Mouse (Mus musculus) spleen, embryonic (tissue): ENCODE results near the gene Adgrb3.
"Not testable (repeated sequence)": the region's sequence is repeated elsewhere in the genome, so short reads cannot be mapped to it uniquely, and the experiment has no call there.

Source experiments
- CTCF ChIA-PET: fragments of 350-600 bp; sonication (Branson Sonifier 250); formaldehyde crosslinking; loops from one replicate; lab custom pipeline; 2022; lab: Charles Lee

Adgrb3 gene

DNA sequence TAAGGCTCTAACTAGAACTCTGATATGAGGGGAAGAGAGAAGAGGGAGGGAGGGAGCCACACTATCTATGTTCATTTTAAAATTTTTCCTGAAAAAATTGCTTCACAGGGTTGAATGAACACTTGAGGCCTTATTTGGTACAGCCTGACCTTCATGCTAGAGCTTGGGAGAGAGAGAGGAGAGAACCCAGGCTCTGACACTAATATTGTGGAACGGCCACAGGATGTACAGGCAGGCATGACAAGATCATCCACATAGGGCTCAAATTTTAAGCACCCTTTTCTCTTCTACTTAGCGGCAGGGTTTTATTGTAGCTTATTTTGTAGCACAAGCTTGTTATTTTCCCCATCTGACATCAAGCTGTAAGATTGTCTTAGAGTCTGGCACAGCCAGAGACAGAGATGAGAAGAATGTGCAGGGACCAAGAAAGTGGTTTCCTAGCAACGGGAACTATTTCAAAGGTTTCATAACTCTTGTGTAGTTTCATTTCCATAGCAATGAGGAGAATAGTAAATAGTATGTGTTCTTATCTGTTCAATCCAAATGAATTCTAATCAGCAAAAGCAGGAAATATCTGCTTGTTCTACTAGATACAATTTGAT, 721.9 kb downstream of the Adgrb3 start:
- CTCF ChIA-PET = no interaction called here

- CTCF ChIA-PET = no interaction called here
These were observed 722.8 kb downstream of the Adgrb3 start for GRCm38 (mm10) chr1:25106679-25107078.

DNA sequence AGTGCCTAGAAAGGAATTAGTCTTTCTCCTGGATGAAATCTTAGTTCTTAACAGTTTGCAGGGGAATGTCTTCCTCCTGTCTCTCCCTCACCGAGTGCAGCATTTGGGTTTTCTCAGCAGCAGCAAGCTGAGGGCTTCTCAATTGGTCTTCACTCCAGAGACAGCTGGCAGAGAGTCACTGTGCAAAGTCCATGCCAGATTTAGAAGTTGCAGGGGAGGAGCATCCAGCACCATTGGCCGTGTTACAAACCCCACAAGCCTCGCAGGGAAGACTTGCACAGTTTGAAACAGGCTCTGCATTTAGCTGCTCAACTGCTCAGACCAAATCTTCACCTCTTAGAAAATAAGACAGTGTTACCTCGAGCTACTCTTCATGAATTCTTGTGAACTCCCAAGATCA, 724.1 kb downstream of the Adgrb3 start:
- CTCF ChIA-PET = no interaction called here

DNA sequence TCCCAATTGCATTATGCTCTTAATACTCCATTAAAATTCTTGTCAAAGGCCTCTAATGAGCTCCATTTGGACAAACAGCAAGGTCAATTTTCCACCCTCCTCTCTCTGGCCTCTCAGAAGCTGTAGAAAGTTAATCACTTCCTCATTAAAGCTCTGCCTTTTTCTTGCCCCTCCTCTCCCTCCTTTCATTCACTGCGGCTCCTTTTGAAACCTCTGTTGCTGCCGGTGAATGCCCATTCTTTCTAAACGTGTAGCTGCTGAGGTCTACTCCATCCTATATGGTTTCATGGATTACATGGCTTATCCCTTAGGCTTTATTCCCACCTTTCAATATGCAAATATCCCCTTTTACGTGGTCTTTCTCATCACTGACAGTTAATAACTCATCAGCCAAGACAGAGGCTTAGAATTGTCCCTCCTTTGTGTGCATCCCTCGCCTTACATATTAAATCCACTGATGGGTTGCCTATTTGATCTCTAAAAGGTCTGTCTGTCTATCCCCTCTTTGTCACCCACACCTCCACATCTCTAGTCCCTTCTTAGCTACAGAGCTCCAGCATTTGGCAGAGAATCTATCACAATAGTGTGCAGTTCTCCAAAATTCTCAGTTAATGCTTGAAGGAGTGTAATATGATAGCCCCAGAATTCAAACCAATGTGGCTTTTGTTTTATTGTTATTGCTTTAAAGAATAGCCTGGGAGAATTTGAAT, 741.3 kb downstream of the Adgrb3 start:
- CTCF ChIA-PET = no interaction called here

- CTCF ChIA-PET = no interaction called here
These were observed 743.7 kb downstream of the Adgrb3 start for GRCm38 (mm10) chr1:25085616-25086372.

DNA sequence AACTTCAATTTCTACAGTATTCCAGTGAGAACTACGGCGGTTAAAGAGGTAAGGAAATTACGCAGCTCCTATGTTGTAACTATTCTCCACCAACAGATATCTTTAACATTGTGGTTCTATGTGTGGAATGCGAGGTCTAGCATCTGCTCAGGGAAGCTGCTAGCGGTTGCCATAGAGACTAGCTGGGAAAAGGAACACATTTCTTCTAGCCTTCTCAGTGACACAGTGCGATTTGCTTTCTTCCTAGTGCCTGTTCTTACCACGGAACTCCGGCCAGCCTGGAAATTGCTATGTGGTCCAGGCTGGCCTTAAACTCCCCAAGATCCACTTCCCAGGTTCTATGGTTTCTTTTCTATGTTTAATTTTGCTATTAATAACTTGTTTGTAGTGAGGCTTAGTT, 747.1 kb downstream of the Adgrb3 start:
- CTCF ChIA-PET = no interaction called here

- CTCF ChIA-PET = no interaction called here
These were observed 748.1 kb downstream of the Adgrb3 start for GRCm38 (mm10) chr1:25081265-25081849.

DNA sequence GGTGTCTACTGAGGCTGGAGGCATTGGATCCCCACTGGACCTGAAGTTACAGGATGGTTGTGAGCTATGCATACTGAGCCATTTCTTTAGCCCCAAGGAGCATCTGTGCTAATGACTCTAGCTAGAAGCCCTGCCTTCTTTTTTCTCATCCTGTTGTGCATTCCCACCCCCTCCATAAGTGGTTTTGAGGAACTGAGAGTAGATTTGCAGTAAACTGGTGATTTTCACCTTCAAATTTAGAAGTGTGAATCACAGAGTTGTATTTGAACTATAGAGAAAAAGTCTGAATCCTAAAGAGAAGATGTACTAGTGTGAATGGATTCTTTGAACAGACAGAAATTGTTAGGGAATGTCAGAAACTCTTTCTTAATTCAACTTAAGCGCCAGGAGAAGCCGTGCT, 750.1 kb downstream of the Adgrb3 start:
- CTCF ChIA-PET = no interaction called here

GRCm38 (mm10) chr1:25075952-25076351, 753.6 kb downstream of the Adgrb3 start:
- CTCF ChIA-PET = no interaction called here

DNA sequence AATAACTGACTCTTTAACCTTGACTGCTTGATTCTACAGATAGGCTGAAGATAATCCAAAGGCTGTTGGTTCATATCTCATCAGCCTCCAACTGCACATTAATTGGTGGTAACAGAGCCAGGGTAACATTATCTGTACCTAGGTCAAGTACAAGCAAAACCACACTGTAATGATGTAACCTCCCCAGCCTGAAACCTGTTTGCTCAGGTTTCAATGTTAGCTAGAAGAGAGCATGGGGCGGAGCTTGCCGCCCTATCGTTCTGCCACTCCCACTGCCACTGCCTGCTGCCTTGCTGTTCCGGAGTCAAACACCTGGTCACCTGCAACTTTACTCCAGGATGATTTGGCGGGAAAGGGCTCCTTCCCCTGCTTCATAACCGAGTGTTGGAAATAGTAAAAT, 765.5 kb downstream of the Adgrb3 start:
- CTCF ChIA-PET = no interaction called here

- CTCF ChIA-PET = no interaction called here
These were observed 768.6 kb downstream of the Adgrb3 start for GRCm38 (mm10) chr1:25060935-25061334.

DNA sequence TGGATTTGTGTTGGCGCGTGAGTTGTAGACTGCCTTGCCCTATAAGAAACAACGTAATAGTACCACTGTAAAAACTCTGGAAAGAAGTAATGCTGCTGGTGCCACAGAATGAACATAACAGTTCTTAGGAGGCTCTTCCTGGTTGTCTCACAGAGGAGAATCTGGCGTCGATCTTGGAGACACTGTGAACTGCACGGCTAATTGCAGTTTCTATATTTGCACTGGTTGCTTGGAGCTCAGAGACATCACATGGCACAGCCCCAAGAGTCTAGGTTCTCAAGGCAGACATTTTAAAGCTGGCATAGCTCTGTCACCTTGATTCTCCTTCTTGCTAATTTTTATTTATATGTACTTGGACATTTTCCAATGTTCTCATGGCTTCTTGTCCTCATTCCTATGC, 769.3 kb downstream of the Adgrb3 start:
- CTCF ChIA-PET = no interaction called here

DNA sequence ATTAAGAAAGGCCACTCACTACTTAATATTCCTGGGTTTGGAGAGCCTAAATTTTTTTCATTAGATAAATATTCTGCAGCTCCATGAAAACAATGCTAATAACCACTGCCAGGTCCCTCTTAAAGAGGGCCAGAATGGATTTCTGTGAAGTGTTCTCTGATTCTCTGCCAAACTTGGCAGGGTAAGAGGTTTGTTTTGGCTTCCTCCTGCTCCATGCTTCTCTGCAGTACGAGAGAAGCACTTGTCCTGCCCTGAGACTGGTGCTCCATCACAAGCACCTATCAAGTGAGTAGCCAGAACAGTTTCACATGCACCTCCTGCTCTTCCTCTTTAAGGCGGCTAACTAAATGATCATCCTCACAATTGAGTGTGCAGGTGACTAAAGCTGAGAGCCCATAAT, 771.9 kb downstream of the Adgrb3 start:
- CTCF ChIA-PET = no interaction called here

DNA sequence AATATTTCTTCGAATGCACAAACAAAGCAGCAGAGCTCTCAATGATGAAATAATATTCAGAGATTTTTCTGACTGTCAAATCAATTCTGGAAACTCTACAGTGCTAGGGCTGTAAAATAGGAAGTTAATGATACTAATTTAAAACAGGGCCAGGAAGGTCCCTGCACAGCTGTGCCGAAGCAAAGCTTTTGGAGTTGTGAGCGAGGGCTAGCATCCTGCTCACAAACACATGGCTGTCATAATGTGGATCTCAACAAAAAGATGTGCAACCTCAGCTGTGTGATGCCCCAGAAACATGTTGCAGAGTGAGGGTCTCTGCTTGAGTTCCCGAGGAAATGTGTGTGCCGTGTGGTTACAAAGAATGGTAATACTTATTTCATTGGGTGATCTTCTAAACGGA, 772.3 kb downstream of the Adgrb3 start:
- CTCF ChIA-PET = no interaction called here

- CTCF ChIA-PET = no interaction called here
These were observed 787.4 kb downstream of the Adgrb3 start for GRCm38 (mm10) chr1:25042091-25042490.

DNA sequence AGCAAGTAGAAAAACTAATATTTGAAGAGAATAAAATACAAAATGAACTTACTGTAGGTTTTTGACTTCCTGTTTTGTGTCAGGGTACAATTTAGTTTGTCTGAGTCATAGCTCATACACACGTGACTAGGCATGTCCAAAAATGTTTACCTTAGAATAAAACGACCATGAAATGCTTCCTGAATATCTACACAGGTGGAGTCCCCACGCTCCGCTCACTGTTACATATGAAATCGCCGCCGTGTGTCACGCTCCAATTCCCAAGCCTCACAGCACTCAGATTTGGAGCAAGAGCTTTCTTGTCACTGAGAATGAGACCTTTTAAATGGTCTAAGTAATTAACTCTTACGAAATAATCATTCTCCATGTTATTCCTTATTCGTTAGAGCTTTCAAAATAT, 795.3 kb downstream of the Adgrb3 start:
- CTCF ChIA-PET = no interaction called here

DNA sequence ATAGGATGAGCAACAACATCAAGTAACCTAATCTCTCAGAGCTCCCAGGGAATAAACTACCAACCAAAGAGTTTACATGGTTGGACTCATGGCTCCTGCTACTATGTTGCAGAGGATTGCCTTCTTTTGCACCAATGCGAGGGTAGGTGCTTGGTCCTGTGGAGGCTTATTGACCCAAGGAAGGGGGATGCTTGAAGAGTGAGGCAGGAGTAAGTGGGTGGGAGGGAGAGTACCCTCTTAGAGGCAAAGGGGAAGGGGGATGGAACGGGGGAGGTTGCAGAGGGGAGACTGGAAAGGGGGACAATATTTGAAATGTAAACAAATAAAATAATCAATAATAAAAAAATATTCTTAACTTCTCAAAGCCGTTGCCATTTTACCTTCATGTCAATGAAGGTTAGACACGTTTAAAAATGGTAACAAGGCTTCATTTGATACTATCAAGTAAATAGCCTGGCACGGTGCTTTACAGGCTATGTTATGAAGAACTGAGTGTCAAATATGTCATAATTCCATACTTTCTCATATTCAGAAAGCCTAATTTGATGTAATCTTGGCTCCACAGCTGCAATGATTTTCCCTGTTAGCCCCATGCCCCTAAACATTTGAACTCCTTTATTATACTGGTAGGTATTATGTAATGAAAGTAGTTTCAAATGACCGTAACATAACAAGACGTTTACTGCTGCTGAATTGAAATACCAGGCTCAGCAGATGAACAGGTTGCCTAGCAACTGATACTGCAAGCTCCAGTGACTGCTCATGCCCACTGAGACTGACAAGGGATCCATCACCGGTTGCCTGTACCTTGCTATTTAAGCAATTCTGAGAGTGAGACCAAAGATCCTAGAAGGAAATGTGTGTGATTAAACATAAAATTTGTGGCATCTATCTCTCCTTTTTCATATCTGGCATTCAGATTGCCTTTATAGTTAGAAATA, 796.1 kb downstream of the Adgrb3 start:
- CTCF ChIA-PET = no interaction called here

DNA sequence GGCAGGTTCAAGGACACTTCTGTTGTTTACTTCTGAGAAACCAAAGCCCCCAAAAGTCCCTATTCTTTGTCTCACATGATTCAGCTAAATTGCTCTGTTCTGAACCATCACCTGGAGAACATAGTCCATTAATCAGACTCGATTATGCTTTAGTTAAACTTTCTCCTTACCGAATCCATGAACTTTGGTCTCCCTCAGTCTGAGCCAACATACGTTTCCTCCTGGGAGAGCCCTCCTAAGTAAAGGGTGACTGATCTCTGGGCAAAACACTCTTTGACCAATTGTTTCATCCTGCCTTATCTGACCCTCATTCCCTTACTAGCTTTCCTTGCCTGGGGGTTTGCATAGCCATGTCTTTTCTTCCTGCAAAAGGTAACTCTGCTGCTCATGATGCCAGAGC, 806.4 kb downstream of the Adgrb3 start:
- CTCF ChIA-PET = no interaction called here

GRCm38 (mm10) chr1:25017851-25018250, 811.7 kb downstream of the Adgrb3 start:
- CTCF ChIA-PET = not testable (repeated sequence)
